Mouse (Mus musculus) limb, embryonic 12.5 days (tissue): ENCODE data around the gene Sec31b. TPM values are rescaled to one million over a fixed set of nuclear protein-coding genes. Genes with fewer than 3 reads are reported as not detected.

ENCODE experiments used
- ATAC-seq: fragments of 200-750 bp; cut with Nextera tagmentation; 2 replicates; pipeline ENCODE4 v1.8.0; 2017; ENCODE audit warnings: low read depth, moderate TSS enrichment; ENCODE audit not compliant: insufficient number of reproducible peaks, insufficient read depth, low FRiP score, low TSS enrichment
- H3K27ac ChIP-seq: fragments of 300-500 bp; sonication (generic); 2 replicates; pipeline ENCODE4 v1.5.1; 2016; ENCODE audit warnings: mild to moderate bottlenecking, moderate library complexity
- H3K27me3 ChIP-seq: fragments of 300-500 bp; sonication (generic); 2 replicates; pipeline ENCODE4 v1.6.1; 2016; ENCODE audit warnings: mild to moderate bottlenecking, moderate library complexity
- H3K36me3 ChIP-seq: fragments of 300-500 bp; sonication (generic); 2 replicates; pipeline ENCODE4 v1.6.1; 2016; ENCODE audit warnings: mild to moderate bottlenecking, moderate library complexity
- H3K4me1 ChIP-seq: fragments of 300-500 bp; sonication (generic); replicated peaks from 2 replicates; pipeline ENCODE4 v1.6.1; 2016
- H3K4me2 ChIP-seq: fragments of 300-500 bp; sonication (generic); 2 replicates; pipeline ENCODE4 v1.6.1; 2016; ENCODE audit warnings: mild to moderate bottlenecking, moderate library complexity
- H3K4me3 ChIP-seq: fragments of 300-500 bp; sonication (generic); replicated peaks from 2 replicates; pipeline ENCODE4 v1.5.1; 2016; ENCODE audit warnings: mild to moderate bottlenecking
- H3K9ac ChIP-seq: fragments of 300-500 bp; sonication (generic); replicated peaks from 2 replicates; pipeline ENCODE4 v1.6.1; 2016; ENCODE audit warnings: mild to moderate bottlenecking, moderate library complexity
- H3K9me3 ChIP-seq: fragments of 300-500 bp; sonication (generic); 2 replicates; pipeline ENCODE4 v1.6.1; 2016; ENCODE audit warnings: mild to moderate bottlenecking, moderate library complexity
- WGBS: fragments of 180-500 bp; shearing (Covaris S2); methylation state at CpG from one replicate; pipeline ENCODE4 v1.1.7; 2016; 5-methylcytosine and 5-hydroxymethylcytosine counted together
- polyA plus RNA-seq: library from polyadenylated mRNA; unstranded; fragments of >200 nt; fragmentation: Nextera tagmentation; extraction: Ambion mirVana; gene quantifications from 2 replicates; pipeline ENCODE4 v1.2.1, GENCODE M21; 2016

The Sec31b gene
- polyA plus RNA-seq, 1 experiment from 2014 or later = 0.75 TPM

DNA sequence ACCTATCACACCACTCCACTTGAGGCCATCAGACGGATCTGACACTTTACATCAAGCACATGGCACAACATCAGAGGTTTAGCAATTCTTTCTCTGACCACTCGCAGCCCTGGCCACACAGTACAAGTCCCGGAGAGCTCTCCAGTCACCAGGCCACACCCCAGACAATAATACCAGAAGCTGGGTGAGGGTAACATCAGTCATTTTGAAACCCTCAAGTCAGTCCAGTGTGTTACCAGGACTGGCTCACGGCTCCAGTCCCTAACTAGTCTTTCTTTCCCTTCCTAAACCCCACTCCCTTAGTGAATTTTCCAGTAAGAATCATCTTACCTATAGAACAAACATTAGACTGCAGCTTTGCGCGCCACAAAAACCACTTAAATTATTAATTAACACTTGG lies 15.6 kb downstream of the Sec31b start:
- H3K4me2 ChIP-seq = no peak overlapping the region
- H3K4me1 ChIP-seq = no peaks in the 10 kb centered on the region
- no peaks in the 10 kb centered on the region for H3K9me3 ChIP-seq
- ATAC-seq = no peak
- no peak overlapping the region for H3K4me3 ChIP-seq
- H3K36me3 ChIP-seq = no peaks in the 10 kb centered on the region
- no peak overlapping the region for H3K27ac ChIP-seq
- WGBS = 80% methylated on average over 6 of the region's 6 CpGs
- H3K9ac ChIP-seq = no peak overlapping the region
- peaks cover 11% of the 10 kb centered on the region; the same call in 1 of the 2 replicates for H3K27me3 ChIP-seq

DNA sequence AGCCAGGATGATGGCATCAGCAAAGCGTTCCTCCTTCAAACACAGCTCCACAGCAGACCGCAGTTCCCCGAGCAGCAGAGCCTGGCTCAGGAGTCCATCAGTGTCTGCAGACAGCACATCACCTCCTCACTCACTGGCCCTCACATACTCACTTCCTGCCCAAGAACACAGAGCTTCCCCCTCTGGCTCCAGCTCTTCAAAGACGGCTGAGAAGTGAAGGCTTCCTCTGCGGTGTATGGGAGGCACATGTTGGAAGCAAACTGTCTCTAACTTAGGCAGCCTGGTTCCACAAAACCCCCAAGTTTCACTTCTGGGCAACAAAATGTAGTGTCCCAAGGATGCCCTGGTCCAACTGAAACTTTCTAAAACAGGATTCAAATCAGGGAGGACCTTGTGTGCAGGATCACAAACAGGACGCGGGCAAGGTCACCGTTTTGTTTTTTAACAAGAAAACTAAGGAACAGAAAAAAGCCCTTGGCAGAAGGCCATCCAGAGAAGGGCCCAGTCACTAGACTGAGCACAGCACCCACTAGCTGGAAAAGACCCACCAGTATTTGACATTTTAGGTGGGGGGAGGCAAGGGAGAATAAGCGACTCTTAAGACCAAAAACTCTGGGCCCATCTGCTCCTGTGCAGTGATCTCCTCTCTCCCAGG lies 20.0 kb downstream of the Sec31b start:
- no peak overlapping the region for H3K4me3 ChIP-seq
- H3K4me1 ChIP-seq = no peaks in the 10 kb centered on the region
- H3K4me2 ChIP-seq = no peak overlapping the region
- no peak overlapping the region for H3K9ac ChIP-seq
- no peak for ATAC-seq
- H3K27me3 ChIP-seq = no peaks in the 10 kb centered on the region
- no peaks in the 10 kb centered on the region for H3K9me3 ChIP-seq
- H3K27ac ChIP-seq = no peak overlapping the region
- no peaks in the 10 kb centered on the region for H3K36me3 ChIP-seq
- 81% methylated on average over 9 of the region's 9 CpGs for WGBS

DNA sequence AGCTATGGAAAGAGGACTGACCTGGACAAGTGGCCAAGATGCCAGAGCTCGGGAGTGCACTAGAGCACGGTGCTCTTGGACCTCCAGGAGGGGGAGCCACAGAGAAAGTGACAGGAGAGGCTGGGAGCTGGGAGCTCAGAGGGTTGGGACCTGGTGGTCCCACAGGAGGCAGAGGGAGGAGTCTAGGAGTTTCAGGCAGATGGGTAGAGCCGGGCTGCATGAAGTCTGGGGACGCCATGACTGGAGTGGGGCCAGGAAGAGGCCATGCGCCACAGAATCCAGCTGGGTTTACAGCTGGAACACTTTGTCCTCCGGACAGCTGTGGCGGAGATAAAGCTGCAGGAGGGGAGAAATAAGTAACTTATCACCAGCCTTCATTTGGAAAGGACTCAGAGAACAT lies 26.5 kb downstream of the Sec31b start:
- Histone ChIP-seq H3K27me3 (peaks cover 51% of the 10 kb centered on the region), H3K4me3 (no peak overlapping the region), H3K4me2 (no peak overlapping the region), H3K36me3 (no peaks in the 10 kb centered on the region), H3K9me3 (no peaks in the 10 kb centered on the region), H3K4me1 (peaks cover 13% of the 10 kb centered on the region; the same call in 1 of the 2 replicates), H3K9ac (no peak overlapping the region), H3K27ac (no peak overlapping the region)
- no peak for ATAC-seq
- 35% methylated on average over 7 of the region's 7 CpGs for WGBS

DNA sequence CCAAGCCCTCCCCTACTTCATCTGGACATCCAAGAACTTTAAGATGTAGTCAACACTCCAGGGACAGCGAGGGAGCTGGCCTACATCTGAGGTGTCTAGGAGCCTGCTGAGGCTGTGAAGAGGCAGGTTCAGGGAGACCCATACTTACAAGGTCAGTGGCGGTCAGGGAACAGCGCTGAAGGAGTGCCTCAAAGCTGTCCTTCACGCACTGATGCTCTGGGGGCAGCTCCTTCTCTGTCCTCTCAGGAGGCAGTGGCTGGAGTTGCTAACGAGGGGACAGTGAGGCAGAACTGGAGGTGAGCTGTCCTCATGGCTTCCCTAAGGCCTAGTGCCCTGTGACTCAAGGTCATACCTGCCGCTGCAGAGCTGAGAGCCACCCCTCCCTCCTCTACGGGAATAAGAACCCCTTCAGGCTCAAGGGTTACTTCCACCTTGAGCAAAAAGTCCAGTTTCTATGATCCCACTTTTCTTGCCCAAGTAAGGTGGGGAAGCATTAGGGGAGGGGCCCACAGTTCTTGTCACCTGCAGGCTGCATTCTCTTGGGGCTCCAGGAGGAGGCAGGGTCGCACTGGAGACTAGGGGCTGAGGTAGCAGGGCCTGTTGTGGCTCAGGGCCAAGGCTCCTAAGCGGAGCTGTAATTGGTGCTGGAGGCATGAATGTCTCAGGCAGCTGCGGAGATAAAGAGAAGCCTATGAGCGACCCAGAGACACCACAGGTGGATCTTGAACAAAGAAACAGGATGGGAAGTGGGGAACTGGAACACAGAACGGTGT lies 27.5 kb downstream of the Sec31b start:
- peaks cover 13% of the 10 kb centered on the region; the same call in 1 of the 2 replicates for H3K4me1 ChIP-seq
- no peak overlapping the region for H3K4me2 ChIP-seq
- no peaks in the 10 kb centered on the region for H3K36me3 ChIP-seq
- H3K9ac ChIP-seq = no peak overlapping the region
- peaks cover 60% of the 10 kb centered on the region for H3K27me3 ChIP-seq
- H3K9me3 ChIP-seq = no peaks in the 10 kb centered on the region
- 58% methylated on average over 12 of the region's 12 CpGs for WGBS
- H3K4me3 ChIP-seq = no peak overlapping the region
- ATAC-seq = no peak
- H3K27ac ChIP-seq = no peak overlapping the region

DNA sequence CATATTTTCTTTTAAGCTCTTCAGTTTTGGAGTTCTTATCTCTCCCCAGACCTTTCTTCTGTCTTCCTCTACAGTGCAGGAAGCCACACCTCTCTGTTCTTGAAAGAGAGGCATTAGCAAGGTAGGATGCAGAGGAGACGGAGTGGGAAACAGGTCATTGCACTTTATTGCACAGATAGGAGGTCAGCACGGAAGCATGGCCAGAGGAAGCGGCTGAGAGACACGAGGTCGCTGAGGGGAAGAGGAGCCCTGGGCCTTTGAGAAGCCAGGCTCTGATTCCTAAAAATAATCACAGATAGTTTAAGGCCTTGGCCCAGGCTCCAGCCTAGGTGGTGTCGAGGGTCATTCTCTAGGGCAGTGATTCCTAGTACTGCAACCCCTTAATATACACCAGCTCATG lies 29.9 kb downstream of the Sec31b start:
- Histone ChIP-seq H3K4me3 (no peak overlapping the region), H3K27me3 (peaks cover 84% of the 10 kb centered on the region), H3K27ac (no peak overlapping the region), H3K36me3 (no peaks in the 10 kb centered on the region), H3K4me1 (peaks cover 28% of the 10 kb centered on the region), H3K9ac (no peak overlapping the region), H3K4me2 (no peak overlapping the region), H3K9me3 (no peaks in the 10 kb centered on the region)
- 38% methylated on average over 6 of the region's 6 CpGs for WGBS
- ATAC-seq = no peak

DNA sequence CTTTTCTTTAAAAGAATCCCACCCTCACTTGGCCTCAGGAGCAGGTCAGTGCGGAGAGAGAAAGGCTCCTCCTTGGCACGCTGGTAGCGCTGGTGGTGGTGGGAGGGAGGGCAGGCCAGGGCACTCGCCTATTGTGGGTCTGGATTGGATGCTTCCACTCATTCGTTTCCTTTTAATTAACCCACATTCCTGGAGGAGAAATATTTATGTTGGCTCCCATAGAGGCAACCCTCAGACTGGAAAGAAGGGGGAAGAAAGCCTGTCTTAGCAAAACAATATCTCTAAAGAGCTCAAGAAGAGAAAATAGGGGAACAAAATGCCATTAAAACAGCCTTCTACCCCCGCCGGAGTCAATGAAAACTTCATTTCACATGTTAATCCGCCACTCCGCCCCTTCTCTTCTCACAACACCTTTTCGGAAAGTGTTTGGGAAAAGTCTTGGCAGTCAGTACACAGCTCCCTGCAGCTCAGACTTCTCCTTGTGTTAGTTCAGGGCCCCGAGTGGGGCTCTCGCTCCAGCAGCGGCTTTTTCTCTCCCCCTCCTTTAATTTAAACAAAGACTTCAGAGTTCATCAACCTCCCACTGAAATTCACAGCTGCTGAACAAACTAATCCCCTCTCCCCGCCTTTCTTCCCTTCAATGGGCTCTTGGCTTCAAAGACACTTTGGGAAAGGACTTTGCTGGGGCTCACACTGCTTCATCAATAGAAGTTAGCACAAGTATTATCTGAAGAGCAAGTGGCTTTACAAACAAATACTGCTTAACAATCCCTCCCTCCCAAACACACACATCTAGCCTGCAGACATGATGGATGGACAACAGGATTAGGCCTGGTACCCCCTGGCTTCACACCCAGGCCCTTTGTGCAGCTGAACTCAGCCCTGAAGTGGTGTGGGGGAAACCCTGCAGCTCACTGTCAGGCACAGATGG lies 30.9 kb downstream of the Sec31b start:
- Histone ChIP-seq H3K9ac (no peak overlapping the region), H3K9me3 (no peaks in the 10 kb centered on the region), H3K4me3 (no peak overlapping the region), H3K27ac (no peak overlapping the region), H3K36me3 (no peaks in the 10 kb centered on the region), H3K4me1 (peaks cover 30% of the 10 kb centered on the region), H3K27me3 (peaks cover 94% of the 10 kb centered on the region), H3K4me2 (no peak overlapping the region)
- no peak for ATAC-seq
- 9% methylated on average over 14 of the region's 14 CpGs for WGBS

DNA sequence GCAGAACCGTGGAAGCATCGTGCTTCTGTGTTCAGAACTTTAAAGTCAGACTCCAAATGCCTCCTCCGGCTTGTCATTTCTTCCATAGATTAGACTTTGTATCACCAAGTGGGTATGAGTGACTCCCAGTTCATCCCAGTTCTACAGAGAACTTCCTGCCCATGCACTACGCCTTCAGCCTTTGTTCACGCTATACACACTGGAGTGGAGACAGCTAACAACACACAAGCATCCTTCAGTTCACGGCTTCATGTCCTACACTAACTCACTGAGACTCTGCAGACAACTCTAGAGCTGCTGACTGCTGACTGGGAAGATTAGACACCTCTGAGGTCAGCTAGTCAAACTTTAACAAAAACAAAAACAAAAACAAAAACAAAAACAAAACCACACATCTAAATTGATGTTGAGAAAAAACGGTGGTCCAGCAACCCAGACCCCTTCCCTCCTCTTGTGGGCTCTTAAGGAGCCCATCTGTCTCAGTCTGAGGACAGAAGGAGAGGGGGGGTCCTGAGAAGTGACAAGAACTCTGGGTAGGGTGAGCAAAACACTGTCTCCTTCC lies 31.7 kb downstream of the Sec31b start:
- no peaks in the 10 kb centered on the region for H3K36me3 ChIP-seq
- H3K9me3 ChIP-seq = no peaks in the 10 kb centered on the region
- WGBS = 29% methylated on average over 7 of the region's 7 CpGs
- ATAC-seq = no peak
- H3K4me3 ChIP-seq = no peak overlapping the region
- no peak overlapping the region for H3K9ac ChIP-seq
- H3K27ac ChIP-seq = no peak overlapping the region
- H3K27me3 ChIP-seq = peaks cover 99% of the 10 kb centered on the region
- no peak overlapping the region for H3K4me2 ChIP-seq
- peaks cover 28% of the 10 kb centered on the region for H3K4me1 ChIP-seq

DNA sequence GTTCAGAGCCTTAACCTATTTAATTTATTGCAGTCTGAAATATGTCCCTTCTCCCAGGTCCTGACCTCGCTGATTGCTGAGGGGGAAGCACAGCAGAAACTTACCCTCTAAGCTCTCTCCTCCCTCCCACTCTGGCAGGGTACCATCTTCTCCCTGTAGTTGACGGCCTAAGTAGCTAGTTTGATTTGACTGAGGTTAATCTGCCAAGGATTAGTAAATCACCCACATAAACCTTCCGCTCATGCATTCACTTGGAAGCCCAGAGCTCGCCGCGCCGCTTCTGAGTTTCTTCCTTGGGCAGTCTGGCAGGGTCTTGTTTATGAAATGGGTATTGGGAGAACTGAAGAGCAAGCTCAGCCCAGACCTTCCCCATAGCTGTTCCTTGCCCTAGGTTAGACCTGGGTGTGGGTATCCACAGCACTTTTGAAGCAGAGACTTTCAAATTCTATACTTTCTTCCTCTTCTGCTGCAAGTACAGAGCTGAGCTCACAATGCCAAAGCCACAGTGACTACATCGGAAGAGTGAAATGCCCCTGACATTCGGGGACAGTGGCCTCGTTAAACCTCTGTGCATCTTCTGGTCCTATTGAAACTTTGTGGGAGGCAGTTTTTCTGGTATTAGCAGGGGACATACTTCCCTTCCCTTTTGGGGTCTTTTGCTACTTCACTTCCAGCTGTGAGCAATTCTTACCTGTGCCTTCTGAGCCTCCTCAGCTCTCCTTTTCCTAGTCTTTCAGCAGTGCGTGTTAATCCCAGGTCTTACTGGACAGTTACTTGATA lies 32.4 kb downstream of the Sec31b start:
- 17% methylated on average over 11 of the region's 11 CpGs for WGBS
- H3K36me3 ChIP-seq = no peaks in the 10 kb centered on the region
- no peak overlapping the region for H3K27ac ChIP-seq
- H3K4me2 ChIP-seq = no peak overlapping the region
- peaks cover 27% of the 10 kb centered on the region for H3K4me1 ChIP-seq
- no peaks in the 10 kb centered on the region for H3K9me3 ChIP-seq
- no peak overlapping the region for H3K4me3 ChIP-seq
- peaks cover 99% of the 10 kb centered on the region for H3K27me3 ChIP-seq
- no peak for ATAC-seq
- no peak overlapping the region for H3K9ac ChIP-seq

DNA sequence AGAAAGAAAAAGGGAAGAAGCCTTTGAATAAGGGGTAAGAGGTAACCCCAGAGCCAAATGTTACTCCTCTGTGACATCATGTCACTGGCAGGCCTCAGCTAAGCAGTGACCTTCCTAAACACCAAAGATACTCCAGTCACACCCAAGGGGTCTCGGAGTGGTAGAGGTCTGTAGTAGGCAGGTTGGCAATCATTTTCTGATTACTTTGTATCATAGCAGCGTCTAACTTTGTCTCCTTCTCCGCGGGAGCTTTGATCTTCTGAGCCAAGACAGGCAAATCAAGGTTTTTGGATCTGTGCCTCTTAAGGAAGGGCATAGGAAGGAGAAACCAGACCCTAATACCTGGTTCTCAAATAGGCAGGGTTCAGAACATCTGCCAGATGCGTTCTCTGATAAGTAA lies 33.1 kb downstream of the Sec31b start:
- Histone ChIP-seq H3K27ac (no peak overlapping the region), H3K27me3 (peaks cover 95% of the 10 kb centered on the region), H3K9ac (no peak overlapping the region), H3K4me3 (no peak overlapping the region), H3K4me1 (peaks cover 27% of the 10 kb centered on the region), H3K36me3 (no peaks in the 10 kb centered on the region), H3K4me2 (no peak overlapping the region), H3K9me3 (no peaks in the 10 kb centered on the region)
- 25% methylated on average over 5 of the region's 5 CpGs for WGBS
- no peak for ATAC-seq

DNA sequence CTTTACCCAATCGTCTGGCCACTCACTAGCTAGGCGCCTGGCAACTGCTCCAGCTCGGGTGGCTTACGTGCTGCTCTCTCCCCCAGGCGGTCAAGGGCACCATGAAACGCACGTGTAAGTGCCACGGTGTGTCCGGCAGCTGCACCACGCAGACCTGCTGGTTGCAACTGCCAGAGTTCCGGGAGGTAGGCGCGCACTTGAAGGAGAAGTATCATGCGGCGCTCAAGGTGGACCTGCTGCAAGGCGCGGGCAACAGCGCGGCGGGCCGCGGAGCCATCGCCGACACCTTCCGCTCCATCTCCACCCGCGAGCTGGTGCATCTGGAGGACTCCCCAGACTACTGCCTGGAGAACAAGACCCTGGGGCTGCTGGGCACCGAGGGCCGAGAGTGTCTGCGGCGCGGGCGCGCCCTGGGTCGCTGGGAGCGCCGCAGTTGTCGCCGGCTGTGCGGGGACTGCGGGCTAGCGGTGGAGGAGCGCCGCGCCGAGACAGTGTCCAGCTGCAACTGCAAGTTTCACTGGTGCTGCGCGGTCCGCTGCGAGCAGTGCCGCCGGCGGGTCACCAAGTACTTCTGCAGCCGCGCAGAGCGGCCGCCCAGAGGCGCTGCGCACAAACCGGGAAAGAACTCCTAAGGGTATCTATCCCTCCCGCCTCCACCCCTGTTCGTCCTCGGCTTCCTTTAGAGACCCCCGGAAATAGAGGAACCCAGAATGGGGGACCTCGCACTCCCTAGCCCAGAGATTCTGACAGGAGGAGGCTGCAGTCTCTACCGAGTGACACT lies 34.0 kb downstream of the Sec31b start:
- no peak; the same call in 1 of the 2 replicates for ATAC-seq
- peak overlapping the region; percentile 60 for H3K9ac ChIP-seq
- H3K4me3 ChIP-seq = peak overlapping the region; percentile 51
- peak overlapping the region; percentile 96 for H3K4me2 ChIP-seq
- H3K9me3 ChIP-seq = no peaks in the 10 kb centered on the region
- H3K27me3 ChIP-seq = peaks cover 93% of the 10 kb centered on the region
- peaks cover 27% of the 10 kb centered on the region for H3K4me1 ChIP-seq
- no peak overlapping the region for H3K27ac ChIP-seq
- no peaks in the 10 kb centered on the region for H3K36me3 ChIP-seq
- WGBS = under 1% methylated on average over 66 of the region's 66 CpGs
